Mouse (Mus musculus) inflammation-experienced regulatory T-cells (primary cell): Measurements from ENCODE around the gene Nfe2l3. TPM values are rescaled to one million over a fixed set of nuclear protein-coding genes. Genes with fewer than 3 reads are reported as not detected.

Experiments
- polyA plus RNA-seq, 2 experiments: library from polyadenylated mRNA; unstranded; fragments of 100-300 nt; shearing (Covaris generic); gene quantifications; one replicate each; pipeline ENCODE4 v1.2.1; 2017

Nfe2l3 gene
- polyA plus RNA-seq = not detected

GRCm38 (mm10) chr6:51432535-51433397 is at the start of gene Nfe2l3:
Nfe2l3 (plus strand) TSS chr6:51432670.

GRCm38 (mm10) chr6:51469715-51470310 is 37.3 kb downstream of the Nfe2l3 start, which contains the start of gene Hnrnpa2b1:
Hnrnpa2b1 (minus strand) TSS chr6:51469894.

GRCm38 (mm10) chr6:51470311-51471178 is 38.1 kb downstream of the Nfe2l3 start, which contains the start of gene Cbx3:
Cbx3 (plus strand) TSS chr6:51470360.

Other genes starting within 250 kb of the Nfe2l3 start
- 1,000 to 10,000 TPM; 1,237 to 1,500 TPM for gene Hnrnpa2b1, start 37.2 kb downstream of the Nfe2l3 start, polyA plus RNA-seq
- 10 to 100 TPM; 81.9 to 89.4 TPM for gene Cbx3, start 37.7 kb downstream of the Nfe2l3 start, polyA plus RNA-seq
- gene Snx10, start 91.2 kb downstream of the Nfe2l3 start, polyA plus RNA-seq = 10 to 100 TPM in 1 of 2 experiments, 1 to 10 TPM in 1; 7.1 to 17.4 TPM